In genomic region chr6:88123150-88123857, GRCm38 (mm10) we compare ENCODE assay signal across 8 mouse cellular contexts. TPM values are rescaled to one million over a fixed set of nuclear protein-coding genes. Genes with fewer than 3 reads are reported as not detected.
DNase-seq lines count a peak whose midpoint lies in the region; ATAC-seq lines count a peak whose summit lies in the region.

No protein-coding gene starts in this region.

- no peak overlapping the region for H3K27ac ChIP-seq in hindbrain, embryonic 13.5 days

- DNase-seq in cerebellum, postnatal 10 days: peak; percentile 37 to 56
- no peak for DNase-seq in cerebellum, adult 11 months
- peak; percentile 33 for DNase-seq in urinary bladder, postnatal 14 days (ENCODE audit: low spot score)
- DNase-seq in urinary bladder, postnatal 25 days (ENCODE audit: low spot score): no peak
- peak; percentile 45 for DNase-seq in lung, postnatal 10 days
- peak; percentile 53 for DNase-seq in testis, postnatal 14 days (ENCODE audit: low spot score)
- DNase-seq in thymus, postnatal 10 days (ENCODE audit: low spot score in 2 of 2): no peak

- H3K4me2 ChIP-seq in hindbrain, embryonic 13.5 days: peak overlapping the region; percentile 38

- no peaks in the 10 kb centered on the region for H3K36me3 ChIP-seq in hindbrain, embryonic 13.5 days

- WGBS in hindbrain, embryonic 13.5 days: 43% methylated on average over 11 of the region's 11 CpGs

- H3K9me3 ChIP-seq in hindbrain, embryonic 13.5 days: no peaks in the 10 kb centered on the region

- H3K4me1 ChIP-seq in hindbrain, embryonic 13.5 days (replicated peaks): peaks cover 10% of the 10 kb centered on the region

- H3K27me3 ChIP-seq in hindbrain, embryonic 13.5 days: 0 out of 2 replicates have a peak, but pooled peaks cover 4% of the 10 kb centered on the region

- peak; percentile 57; the same call in 1 of the 2 replicates for ATAC-seq in hindbrain, embryonic 13.5 days (ENCODE audit: low FRiP score)

- H3K9ac ChIP-seq in hindbrain, embryonic 13.5 days: no peak overlapping the region

- no peak overlapping the region for H3K4me3 ChIP-seq in hindbrain, embryonic 13.5 days

RNA-seq across cellular contexts. Expression of gene Rpn1, which starts 39.0 kb away (rescaled TPM):
- 284 and 286 TPM in 2 replicates for polyA plus RNA-seq in hindbrain, embryonic 13.5 days (2015; fragmentation: Nextera tagmentation; extraction: Ambion mirVana)

Comparison
In these comparisons a context has a peak if more than half of its experiments do, and no peak if none do; other contexts are left out.
1. DNase-seq: peak in cerebellum, postnatal 10 days (2 of 2), urinary bladder, postnatal 14 days (single experiment), lung, postnatal 10 days (single experiment) and testis, postnatal 14 days (single experiment); none in cerebellum, adult 11 months (single experiment), urinary bladder, postnatal 25 days (single experiment) and thymus, postnatal 10 days (0 of 2).